Mouse (Mus musculus): ENCODE results near the gene Tbx21.

Gene Tbx21

DNA sequence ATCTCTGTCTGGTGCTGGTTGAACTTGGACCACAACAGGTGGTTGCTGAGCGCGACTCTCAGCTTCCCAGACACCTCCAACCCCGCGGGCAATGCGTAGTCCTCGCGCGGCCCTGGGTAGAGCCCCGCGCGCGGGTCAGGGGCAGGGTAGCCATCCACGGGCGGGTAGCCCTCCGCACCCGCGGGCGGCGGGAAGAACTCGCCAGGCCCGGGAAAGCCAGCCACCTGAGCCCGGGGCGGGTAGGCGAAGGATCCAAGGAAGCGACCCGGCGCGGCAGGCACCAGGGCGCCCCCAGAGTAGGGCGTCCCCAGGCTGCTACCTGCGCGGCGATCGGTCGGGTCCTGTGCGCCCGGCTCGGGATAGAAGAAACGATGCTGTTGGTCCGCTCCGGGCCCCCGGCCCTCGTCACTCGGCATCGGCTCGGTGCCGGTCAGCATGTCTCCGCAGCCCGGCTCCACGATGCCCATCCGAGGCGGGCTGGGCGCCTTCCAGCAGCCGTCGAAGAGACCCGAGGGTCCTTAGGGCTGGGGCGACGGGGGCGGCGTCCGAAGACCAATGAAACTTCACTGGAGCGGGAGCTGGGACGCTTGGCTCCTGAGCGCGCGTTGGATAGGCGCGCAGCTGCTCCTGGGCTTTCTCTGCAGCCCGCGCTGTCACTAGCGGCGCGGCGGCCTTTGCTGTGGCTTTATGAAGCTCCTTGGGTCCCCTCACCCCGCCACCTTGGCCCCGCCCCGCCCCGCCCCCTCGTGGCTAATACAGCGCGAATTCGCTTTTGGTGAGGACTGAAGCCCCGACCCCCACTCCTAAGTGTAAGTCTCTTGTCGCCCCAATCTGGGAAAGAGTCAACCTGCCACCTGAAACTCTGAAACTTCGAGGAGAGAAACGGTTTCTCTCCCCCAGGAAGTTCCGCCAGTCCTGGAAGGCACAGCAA is at the start of gene Tbx21:
Tbx21 (minus strand) TSS at position 661 of the 931 bp plus-strand sequence.
- DNase-seq (ENCODE audit: low spot score in 2 of 2): no peak

DNA sequence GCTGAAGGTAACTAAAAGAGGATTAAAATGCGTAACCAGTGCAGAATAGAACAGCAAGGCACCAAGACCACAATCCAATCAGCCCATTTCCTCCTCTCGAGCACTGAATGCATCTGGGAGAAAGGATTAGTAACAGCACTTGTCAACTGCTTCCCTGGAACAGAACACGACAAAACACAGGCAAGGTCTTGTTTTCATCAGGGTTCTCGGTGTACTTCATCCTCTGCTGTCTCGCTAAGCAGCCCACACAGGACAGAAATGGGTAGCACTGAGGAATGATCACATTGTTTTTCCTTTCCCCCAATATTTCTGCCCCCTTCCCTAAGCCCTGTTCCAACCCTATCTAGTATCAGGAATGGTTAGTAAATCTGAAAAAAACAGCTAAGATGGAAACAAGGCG is 45.2 kb upstream of the Tbx21 start:
- DNase-seq (ENCODE audit: low spot score in 2 of 2): no peak

DNA sequence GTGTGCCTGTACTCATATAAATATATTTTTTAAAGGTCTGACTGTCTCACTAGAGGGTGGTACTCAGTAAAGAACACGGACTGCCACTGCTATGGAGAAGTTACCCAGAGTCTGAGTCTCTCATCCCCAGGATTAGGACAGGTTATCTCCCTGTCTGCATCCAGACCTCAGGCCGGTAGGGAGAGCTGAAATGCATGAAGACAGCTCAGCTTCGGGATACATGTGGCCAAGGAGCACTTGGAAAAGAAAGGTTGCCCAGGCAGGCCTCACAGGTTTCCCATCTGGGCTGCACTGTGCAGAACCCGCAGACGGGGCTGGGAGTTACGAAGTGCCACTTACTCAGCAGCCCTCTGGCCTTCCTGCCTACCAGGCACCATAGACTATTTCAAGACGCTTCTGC is 41.9 kb upstream of the Tbx21 start:
- DNase-seq (ENCODE audit: low spot score in 2 of 2): no peak

DNA sequence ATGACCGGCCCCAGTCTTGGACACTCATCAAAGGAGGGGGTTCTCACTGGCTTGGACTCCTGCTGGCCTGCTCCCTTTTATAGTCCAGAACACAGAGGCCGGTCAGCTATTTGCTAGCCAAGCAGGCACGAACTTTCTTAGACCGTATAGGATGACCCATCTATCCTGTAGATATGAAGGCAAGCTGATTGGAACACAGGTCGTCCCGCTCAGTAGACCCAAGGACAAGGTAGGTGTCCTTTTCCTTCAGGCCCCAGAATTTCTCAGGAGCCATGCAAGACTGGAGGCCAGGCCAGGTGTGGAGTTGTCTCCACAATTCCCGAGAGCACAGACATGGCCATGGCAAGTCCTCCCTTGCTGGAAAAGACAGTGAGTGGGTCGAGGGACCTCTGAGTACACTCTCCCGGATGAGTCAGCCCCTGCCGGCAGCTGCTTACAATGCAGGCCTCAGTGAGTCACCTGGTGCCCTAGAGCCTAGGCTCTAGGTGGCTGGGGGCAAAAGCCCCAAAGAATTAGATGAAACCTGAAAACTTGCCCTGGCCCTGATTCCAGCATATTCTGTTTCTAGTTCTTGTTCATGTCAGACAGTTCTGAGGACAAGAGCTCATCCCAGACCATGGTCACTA is 37.6 kb upstream of the Tbx21 start:
- DNase-seq (ENCODE audit: low spot score in 2 of 2): no peak

DNA sequence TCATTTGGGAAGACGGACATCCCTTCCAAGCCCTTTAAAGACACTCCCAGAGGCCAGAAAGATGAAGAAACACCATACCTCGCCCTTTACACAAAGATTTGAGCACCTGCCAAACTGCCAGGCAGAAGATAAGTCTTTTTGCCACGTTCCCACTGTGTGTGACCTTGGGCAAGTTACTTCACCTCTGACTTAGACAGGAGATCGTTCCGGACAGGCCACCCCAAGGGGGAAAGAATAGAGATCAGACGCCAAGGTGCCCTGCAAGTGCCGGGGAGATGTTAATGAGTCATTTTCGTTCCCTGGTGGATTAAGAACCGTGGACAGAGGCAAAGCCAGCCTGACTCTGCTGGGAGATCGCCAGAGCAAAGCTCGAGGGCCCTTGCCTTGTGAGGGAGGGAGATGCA is 36.9 kb upstream of the Tbx21 start:
- no peak for DNase-seq (ENCODE audit: low spot score in 2 of 2)

DNA sequence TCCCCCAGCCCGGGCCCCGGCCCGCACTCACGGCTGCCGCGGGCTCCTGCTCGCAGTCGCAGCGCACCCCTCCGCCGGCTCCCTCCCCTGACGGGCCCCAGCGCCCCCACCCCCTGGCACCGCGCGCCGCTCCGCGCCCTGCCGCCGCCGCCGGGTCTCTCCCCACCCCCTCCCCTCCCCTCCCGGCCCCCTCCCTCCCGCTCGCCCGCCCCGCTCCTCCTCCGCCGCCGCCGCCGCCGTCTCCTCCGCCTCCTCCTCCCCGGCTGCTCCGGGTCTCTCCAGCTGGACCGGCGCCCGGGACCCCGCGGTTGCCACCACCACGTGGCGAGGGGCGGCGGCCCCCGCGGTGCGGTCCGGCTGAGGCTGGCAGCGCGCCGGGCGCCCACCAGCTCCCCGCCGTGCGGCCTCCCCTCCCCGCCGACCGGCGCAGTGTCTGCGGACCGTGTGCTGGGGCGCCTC is 36.2 kb upstream of the Tbx21 start, which contains the start of gene Tbkbp1:
Tbkbp1 (minus strand) TSS at position 153 of the 459 bp plus-strand sequence.
- DNase-seq (ENCODE audit: low spot score in 2 of 2): no peak

DNA sequence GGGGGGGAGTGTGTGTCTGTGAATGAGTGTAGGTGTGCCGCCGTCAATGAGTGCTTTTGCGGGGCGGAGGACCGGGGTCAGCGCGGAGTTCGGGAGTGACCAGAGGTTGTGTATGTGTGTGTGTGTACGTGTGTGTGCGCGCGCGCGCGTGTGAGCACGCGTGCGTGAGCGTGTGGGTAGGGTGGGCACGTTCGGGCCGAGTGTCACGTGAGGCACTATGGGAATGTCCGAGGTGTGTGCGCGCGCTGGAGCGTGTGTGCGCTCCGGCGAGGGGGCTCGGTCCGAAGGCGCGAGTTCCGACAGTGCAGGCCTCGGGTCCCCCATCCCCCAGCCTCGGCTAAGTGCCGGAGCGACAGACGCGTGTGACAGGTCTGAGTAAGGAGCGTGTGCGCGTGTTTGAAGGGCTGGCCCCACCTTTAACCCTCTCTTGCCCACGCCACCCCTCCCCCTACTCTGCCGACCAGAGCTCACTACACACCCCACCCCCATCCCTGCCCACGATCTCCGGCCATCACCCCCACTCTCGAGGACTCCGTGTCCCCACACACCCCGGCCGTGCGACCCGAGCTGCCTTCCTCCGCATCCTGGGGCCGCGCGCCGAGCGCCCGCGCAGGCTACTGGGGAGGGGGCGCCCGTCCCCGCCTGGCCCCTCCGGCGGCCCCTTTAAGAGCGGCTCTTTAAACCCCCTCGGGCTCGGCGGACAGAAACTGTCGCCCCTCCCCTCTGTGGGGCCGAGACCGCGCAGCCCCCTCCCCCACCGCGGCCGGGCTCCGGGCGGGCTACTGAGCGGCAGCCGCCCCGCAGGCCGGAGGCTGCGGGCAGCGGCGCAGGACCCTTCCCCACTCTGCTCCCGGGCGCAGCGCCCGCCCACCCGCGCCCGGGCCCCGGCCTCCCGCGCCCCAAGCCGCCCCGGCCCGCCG is 35.5 kb upstream of the Tbx21 start:
- peak; percentile 57 to 68 for DNase-seq (ENCODE audit: low spot score in 2 of 2)

DNA sequence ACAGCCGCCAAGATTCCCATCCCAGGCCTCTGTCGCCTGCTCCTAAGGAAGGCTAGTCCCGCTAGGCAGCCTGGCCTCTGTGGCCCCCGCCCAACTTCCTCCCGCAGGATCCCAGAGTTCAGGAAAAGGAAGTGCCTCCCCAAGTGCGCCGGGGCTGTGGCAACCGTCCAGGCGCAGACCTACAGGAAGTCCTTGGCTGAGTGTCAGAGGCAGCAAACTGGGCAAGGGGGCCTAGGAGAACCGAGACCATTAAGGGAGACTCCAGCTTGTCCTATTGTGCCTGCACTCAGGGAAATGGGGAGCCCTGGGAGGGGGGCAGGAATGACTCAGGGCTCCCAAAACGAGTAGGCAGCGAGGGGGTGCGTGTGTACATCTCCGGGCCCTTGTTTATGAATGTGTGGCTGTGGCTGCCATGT is 34.9 kb upstream of the Tbx21 start:
- DNase-seq (ENCODE audit: low spot score in 2 of 2): no peak

DNA sequence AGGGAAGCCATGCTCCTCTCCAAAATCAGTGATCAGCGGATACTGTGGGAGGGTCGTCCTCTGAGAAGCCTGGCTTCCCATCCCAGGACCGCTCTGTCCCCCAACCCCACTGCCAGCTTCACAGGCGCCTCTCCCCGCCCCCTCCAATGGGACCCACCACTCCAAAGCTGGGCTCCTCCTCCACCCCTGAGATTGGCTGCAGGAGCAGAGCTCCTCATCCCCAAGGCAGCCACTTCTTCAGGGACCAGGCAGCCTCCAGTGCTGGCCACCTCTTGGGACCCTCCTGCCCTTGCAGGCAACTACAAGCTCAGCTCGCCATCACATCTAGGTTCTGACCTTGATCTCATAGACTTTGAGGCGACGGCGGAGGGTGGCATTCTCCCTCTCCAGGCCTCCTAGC is 33.9 kb upstream of the Tbx21 start:
- DNase-seq (ENCODE audit: low spot score in 2 of 2): no peak

DNA sequence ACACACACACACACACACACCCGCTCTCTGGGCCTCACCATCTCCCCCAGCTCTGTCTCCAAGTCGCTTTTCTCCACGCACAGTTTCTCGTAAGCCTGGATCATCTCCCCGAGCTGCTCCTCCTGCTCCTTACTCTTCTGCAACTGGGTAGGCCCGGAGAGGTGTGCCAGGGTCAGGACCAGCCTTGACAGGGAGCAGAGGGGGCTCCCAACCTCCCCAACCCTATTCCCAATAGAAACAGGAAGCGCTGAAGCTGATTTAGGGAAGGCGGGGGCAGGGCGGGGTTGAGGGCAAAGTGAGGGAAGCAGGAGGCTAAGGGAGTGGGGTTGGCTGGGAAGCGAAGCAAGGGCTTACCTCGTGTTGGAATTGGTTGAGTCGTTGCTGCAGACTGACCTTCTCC is 33.5 kb upstream of the Tbx21 start:
- DNase-seq (ENCODE audit: low spot score in 2 of 2): no peak

DNA sequence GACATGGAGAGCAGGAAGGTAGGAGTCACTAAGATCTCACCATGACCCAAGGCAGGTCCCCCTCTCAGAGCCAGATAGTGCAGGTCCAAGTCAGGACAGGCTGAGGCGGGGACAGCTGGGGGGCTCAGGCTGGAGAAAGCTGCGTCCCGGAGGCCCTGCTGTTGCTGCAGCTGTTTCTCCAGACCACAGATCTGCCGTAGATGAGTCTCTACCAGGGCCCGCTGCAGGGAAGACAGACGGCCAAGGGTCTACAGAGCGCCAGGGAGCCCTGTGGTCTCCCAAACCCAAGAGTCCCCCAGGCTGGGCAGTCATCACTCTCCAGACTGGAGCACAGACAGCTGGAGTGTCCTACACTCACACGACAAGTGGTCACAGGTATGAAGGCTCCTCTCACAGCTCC is 32.2 kb upstream of the Tbx21 start:
- no peak for DNase-seq (ENCODE audit: low spot score in 2 of 2)

DNA sequence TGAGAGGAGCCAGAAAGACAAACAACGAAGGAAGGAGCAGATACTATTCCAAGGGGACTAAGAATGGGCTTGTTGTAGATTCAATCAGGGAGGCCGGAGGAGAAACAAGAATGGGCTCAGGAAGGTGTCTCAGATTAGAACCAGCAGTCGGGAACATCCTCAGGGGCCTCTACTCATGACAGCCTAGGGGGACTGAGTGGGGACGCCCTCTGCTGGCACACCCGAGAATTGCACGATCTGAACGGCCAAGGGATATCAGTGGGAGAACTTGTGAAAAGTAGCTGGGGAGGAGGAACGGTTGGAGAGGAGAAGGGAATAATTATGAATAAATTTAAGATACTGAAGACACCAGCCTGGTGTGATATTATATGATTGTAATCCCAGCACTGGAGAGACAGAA is 31.6 kb upstream of the Tbx21 start:
- peak; percentile 81 to 83 for DNase-seq (ENCODE audit: low spot score in 2 of 2)

DNA sequence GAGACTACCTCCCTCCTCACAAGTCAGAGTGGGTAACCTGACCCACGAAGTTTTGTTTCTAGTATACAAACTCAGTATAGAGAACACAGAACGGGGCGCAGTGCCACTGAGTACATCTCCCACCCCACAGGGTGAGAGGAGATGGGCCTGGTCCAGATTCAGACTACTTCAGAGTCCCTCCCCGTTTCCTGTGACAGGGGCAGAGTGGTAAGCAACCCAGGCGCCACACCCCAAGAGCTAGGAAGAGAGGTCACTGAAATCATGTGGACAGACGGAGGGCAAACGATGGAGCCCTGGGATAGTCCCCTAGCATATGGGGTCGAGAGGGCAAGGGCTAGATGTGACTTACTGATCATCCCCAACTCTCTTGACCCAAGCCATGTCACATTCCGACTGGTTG is 30.8 kb upstream of the Tbx21 start:
- DNase-seq (ENCODE audit: low spot score in 2 of 2): no peak

DNA sequence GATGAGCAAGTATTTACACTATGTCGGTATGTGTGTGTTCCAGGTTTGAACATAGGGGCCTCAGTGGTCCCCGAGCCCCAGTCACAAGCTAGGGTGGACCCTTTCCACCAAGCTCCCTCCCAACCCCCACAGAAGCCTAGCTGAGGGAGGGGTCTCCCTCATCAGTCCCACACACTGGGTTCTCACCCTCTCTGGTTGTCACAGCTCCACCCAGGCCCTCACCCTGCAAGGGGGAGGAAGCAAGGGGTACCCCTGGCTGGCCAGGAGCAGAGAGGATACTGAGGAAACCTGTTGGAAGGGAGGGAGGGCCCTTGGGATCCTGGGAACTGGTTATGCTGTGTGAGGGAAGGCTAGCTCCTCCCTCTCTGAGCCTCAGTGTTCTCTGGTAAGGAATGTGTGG is 30.2 kb upstream of the Tbx21 start:
- no peak for DNase-seq (ENCODE audit: low spot score in 2 of 2)

DNA sequence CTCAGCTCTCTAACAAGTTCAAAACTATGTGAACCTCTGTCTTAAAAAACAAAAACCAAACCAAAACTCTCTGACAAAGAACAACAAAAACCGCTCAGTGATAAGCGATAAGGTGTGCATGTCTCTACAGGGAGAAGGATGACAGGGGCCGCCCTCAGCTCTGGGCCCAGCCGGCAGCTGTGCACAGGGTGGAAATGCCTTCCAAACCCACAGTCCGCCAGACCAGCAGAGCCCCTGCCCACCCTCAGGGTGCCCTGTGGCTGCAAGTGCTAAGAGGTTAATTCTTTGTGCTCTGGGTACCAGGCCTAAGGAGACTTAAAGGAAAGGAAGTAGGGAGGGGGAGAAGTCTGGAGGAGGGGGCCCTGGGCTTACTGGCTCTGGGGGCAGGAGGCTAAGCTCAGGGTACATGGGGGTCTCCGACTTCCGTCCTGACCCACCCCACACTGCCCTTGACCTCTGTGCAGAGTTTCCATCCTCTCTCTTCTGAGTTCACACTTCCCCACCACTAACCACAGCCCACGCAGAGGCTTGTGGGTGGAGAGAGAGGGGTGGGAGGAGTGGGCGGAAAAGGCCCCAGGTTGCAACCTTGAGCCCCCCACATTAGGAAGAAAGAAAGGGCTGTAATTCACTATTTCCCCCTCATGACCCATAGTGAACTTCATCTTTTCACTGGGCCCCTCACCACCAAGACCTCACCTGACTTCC is 28.2 kb upstream of the Tbx21 start:
- no peak for DNase-seq (ENCODE audit: low spot score in 2 of 2)

DNA sequence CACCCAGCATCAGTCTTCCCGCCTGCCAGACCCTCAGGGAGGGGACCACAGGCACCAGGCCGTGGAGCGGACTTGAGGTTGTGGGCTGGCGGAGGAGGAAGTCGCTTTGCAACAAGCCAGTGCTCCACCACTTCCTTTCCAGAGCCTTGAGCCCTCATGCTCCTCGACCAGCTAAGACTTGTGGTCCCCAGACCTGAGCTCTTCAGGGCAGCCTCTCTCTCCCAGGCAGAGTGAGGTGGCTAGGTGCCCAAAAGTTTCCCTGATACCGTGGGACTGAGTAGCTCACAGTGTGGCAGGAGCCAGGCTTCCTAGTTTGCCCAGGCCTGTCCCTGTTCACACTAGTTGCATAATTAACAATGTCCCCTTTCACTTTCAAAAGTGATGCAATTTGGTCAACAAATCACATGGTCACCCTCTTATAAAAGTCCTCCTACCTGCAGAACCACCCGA is 27.1 kb upstream of the Tbx21 start:
- DNase-seq (ENCODE audit: low spot score in 2 of 2): no peak

DNA sequence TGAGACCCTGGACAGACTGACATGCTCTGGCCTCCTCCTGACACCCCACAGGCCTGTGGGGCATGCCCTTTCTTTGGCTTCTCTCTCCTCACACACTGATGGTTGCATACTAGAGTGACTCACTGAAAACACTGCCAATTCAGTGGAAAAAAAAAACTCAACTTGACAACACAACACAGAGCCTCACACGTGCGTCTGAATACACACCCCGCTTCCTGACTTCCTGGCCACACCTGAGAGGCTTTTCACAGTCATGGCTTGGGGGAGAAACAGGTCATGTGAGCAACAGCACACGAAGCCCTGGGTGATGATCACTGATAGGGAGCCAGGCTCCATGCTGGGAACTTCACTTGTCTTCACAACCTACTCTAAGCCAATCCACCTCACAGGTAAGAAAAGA is 25.7 kb upstream of the Tbx21 start:
- DNase-seq (ENCODE audit: low spot score in 2 of 2): no peak

DNA sequence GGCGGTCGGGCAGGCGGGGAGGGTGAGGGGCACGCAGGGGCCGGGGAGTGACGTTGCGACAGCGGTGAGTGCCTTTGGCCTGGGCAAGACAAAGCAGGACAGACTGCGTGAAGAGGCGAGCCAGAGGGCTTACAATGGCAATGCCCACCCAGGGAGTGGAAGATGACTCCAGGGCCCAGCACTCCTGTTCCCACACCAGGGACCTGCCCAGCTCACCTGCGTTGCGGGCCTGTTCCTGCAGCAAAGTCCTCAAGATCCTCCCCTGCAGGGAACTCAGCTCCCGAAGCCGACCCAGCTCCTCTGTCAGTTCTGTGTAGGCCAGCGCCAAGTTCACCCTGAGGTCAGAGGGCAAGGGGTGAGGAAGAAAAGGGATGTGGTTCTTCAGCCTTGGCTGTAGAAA is 24.1 kb upstream of the Tbx21 start:
- no peak for DNase-seq (ENCODE audit: low spot score in 2 of 2)

DNA sequence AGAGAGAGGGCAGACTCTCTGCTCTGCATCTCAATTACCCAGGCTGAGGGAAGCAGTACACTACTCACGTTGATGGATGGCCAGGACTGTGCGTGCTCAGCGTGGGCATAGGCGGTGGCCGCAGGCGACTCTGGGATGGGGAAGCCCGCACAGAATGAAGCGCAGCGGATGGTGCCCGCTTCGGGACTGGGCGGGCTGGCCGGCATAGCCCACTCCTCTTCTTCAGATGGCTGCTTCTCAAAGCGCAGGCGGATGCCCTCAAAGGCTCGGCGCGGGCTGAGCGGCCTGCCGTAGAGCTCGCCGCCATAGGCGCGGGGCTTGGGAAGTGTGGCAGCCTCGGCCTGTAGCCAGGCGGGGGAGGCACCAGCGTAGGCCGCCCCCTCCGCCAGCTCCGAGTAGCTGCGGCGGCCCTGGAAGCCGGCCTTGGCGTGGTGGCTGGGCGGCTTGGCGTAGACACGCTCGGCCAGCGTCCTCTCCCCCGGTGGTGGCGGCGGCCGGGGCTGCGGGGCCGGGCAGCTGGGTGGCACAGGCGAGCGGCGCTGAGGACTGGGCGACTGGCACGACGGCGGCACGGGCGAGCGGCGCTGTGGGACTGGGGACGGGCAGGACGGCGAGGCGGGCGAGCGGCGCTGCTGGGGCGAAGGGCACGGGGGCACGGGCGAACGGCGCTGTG is 23.6 kb upstream of the Tbx21 start:
- no peak for DNase-seq (ENCODE audit: low spot score in 2 of 2)

DNA sequence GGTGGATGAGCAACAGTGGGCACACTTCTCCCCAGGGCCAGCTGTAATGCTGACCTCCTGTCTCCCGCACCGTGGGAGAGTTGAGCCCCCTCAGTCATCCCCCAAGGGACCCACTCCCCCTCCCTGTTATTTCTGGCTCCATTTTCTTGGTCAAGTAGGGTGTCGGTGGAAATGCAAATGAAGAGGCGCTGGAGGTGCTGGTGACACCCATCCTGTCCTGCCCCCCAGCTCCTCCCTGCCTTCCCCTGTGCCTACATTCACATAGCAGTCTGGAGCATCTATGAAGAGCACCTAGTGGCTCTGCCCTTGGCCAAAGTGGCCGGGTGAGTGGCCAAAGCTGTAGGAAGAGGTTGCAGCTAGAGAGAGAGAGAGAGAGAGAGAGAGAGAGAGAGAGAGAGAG is 18.1 kb upstream of the Tbx21 start:
- DNase-seq (ENCODE audit: low spot score in 2 of 2): no peak

DNA sequence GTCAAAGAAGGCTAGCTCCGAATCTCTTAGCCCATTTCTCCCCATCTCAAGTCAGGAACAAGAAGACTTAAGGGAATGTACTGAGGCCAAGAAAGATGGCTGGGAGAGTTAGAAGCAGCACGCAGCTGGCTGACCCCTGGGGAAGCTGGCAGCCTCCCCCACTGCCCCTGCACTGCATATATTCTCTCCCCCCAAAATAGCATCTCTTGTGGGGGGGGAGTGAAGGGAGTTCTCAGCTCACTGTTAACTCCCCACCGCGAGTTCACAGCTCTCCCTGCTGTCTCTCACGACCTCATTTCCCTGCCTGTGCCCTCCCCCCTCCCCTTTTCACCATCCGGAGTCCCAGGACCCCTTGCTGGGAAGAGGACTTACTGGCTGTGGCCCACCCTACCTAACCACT is 17.1 kb upstream of the Tbx21 start:
- DNase-seq (ENCODE audit: low spot score in 2 of 2): no peak
